In genomic region chr11:102587554-102587953, GRCm38 (mm10) we compare ENCODE assay signal across 21 mouse cellular contexts. TPM values are rescaled to one million over a fixed set of nuclear protein-coding genes. Genes with fewer than 3 reads are reported as not detected.
DNase-seq lines count a peak whose midpoint lies in the region; ATAC-seq and TF ChIP-seq lines count a peak whose summit lies in the region.
"Had no signal": no experiment of that assay in that cellular context is flagged by ENCODE, and none has a peak within 500 bp of the region (broad histone marks: within the 10 kb centered on the region; RNA-seq: fewer than 3 reads in every experiment).

No protein-coding gene starts in this region.

- peak; percentile 14; the same call in 1 of the 2 replicates for TF ChIP-seq CTCF in liver, embryonic 14.5 days (IDR thresholded peaks at IDR 0.05; ENCODE audit: low read depth)
- TF ChIP-seq CTCF in testis, adult 2 months (IDR thresholded peaks at IDR 0.05; ENCODE audit: control insufficient read depth, insufficient read depth, insufficient replicate concordance, low read depth, low read length), result peak; percentile 30; the same call in 1 of the 2 replicates
- TF ChIP-seq CTCF in Patski (IDR thresholded peaks at IDR 0.05), result peak; percentile 31

- no peaks in the 10 kb centered on the region for H3K4me1 ChIP-seq in liver, embryonic 14.5 days (replicated peaks; ENCODE audit: control insufficient read depth in 2 of 2, insufficient read depth in 2 of 2, low read length in 1 of 2)
- no peaks in the 10 kb centered on the region for H3K4me1 ChIP-seq in liver, embryonic 11.5 days (replicated peaks; ENCODE audit: control insufficient read depth, insufficient read depth, low read length)
- no peaks in the 10 kb centered on the region for H3K4me1 ChIP-seq in testis, adult 2 months (ENCODE audit: control insufficient read depth, insufficient read depth, low read length)

- H3K9me3 ChIP-seq in liver, embryonic 14.5 days (ENCODE audit: control insufficient read depth, low read length), result no peaks in the 10 kb centered on the region; the same call in 1 of the 2 replicates
- H3K9me3 ChIP-seq in liver, embryonic 11.5 days (ENCODE audit: control insufficient read depth, low read length), result no peaks in the 10 kb centered on the region
- H3K9me3 ChIP-seq: neural tube, embryonic 12.5 days had no signal

- POLR2A ChIA-PET in Patski (lab: Charles Lee), result no interaction called here

- no peaks in the 10 kb centered on the region; the same call in 1 of the 2 replicates for H3K27me3 ChIP-seq in liver, embryonic 14.5 days (ENCODE audit: control insufficient read depth, insufficient read depth, low read length)
- H3K27me3 ChIP-seq in liver, embryonic 11.5 days (replicated peaks; ENCODE audit: control insufficient read depth, insufficient read depth, low read length), result peaks cover 6% of the 10 kb centered on the region
- H3K27me3 ChIP-seq in testis, adult 2 months (ENCODE audit: control insufficient read depth, insufficient read depth, low read length), result no peaks in the 10 kb centered on the region
- no peaks in the 10 kb centered on the region for H3K27me3 ChIP-seq in Patski
- H3K27me3 ChIP-seq: neural tube, embryonic 12.5 days had no signal

- no peak for DNase-seq in liver, embryonic 14.5 days (ENCODE audit: low read depth in 3 of 3, low spot score in 3 of 3)
- DNase-seq in liver, embryonic 11.5 days (ENCODE audit: low spot score), result no peak
- DNase-seq in testis, postnatal 14 days (ENCODE audit: low spot score), result no peak
- DNase-seq in Patski (ENCODE audit: low read depth, low spot score), result no peak
- DNase-seq in thymus, postnatal 14 days, result no peak
- DNase-seq: adrenal gland, postnatal 10 days; cerebellum, adult 8-10 months; gastrocnemius, adult 2 months; kidney, adult 8-10 months; kidney, postnatal 14 days; layer of hippocampus, postnatal 36 days; retina, postnatal 1 day; right cerebral cortex, postnatal 25 days; spleen, adult 18-20 months; thymus, postnatal 36 days had no signal

- 70% methylated on average over 3 of the region's 3 CpGs for WGBS in liver, embryonic 14.5 days (ENCODE audit: insufficient replicate concordance)
- WGBS in liver, embryonic 11.5 days, result 78% methylated on average over 3 of the region's 3 CpGs

- no peak overlapping the region for H3K4me3 ChIP-seq in liver, embryonic 14.5 days (ENCODE audit: insufficient read depth in 1 of 2, low read depth in 2 of 2, low read length in 2 of 2)
- H3K4me3 ChIP-seq in liver, embryonic 11.5 days (ENCODE audit: low read depth, low read length), result no peak overlapping the region
- no peak overlapping the region for H3K4me3 ChIP-seq in testis, adult 2 months (ENCODE audit: control insufficient read depth, low read depth, low read length)
- H3K4me3 ChIP-seq: gastrocnemius, adult 2 months; liver, embryonic 12.5 days; midbrain, embryonic 12.5 days; neural tube, embryonic 12.5 days had no signal

- in situ Hi-C loops in Patski (cut with MboI; ENCODE audit: low pct_unique_long_range_greater_than_20kb), result no loop called here

- no peak for ATAC-seq in liver, embryonic 14.5 days (ENCODE audit: insufficient read depth)
- no peak for ATAC-seq in liver, embryonic 11.5 days (replicated peaks; ENCODE audit: low FRiP score)
- no peak for ATAC-seq in Patski
- ATAC-seq in erythroid progenitor cell, adult 5-6 weeks (replicated peaks; ENCODE audit: low FRiP score, poor library complexity, severe bottlenecking), result no peak
- ATAC-seq: forebrain, embryonic 14.5 days; liver, embryonic 12.5 days had no signal

- H3K4me2 ChIP-seq in liver, embryonic 14.5 days (ENCODE audit: low read depth), result no peak overlapping the region
- H3K4me2 ChIP-seq in liver, embryonic 11.5 days, result no peak overlapping the region
- H3K4me2 ChIP-seq: liver, embryonic 12.5 days; midbrain, embryonic 12.5 days; neural tube, embryonic 12.5 days had no signal

- H3K27ac ChIP-seq in liver, embryonic 14.5 days, result no peak overlapping the region
- no peak overlapping the region for H3K27ac ChIP-seq in liver, embryonic 11.5 days (ENCODE audit: low read depth, low read length)
- H3K27ac ChIP-seq in testis, adult 2 months (ENCODE audit: control insufficient read depth, insufficient read depth, low read depth, low read length), result no peak overlapping the region
- H3K27ac ChIP-seq: gastrocnemius, adult 2 months; liver, embryonic 12.5 days; midbrain, embryonic 12.5 days; neural tube, embryonic 12.5 days had no signal

- H3K36me3 ChIP-seq in liver, embryonic 14.5 days (replicated peaks; ENCODE audit: control insufficient read depth, insufficient read depth, low read depth), result no peaks in the 10 kb centered on the region
- no peaks in the 10 kb centered on the region for H3K36me3 ChIP-seq in liver, embryonic 11.5 days (ENCODE audit: control insufficient read depth, insufficient read depth, low read length)
- H3K36me3 ChIP-seq in testis, adult 2 months (ENCODE audit: control insufficient read depth, insufficient read depth, low read length), result no peaks in the 10 kb centered on the region
- H3K36me3 ChIP-seq: liver, embryonic 12.5 days; midbrain, embryonic 12.5 days; neural tube, embryonic 12.5 days had no signal

- no peak for TF ChIP-seq POLR2A in testis, adult 2 months (IDR thresholded peaks at IDR 0.05; ENCODE audit: control insufficient read depth, low read depth, low read length)

- H3K9ac ChIP-seq in liver, embryonic 14.5 days (replicated peaks), result no peak overlapping the region
- no peak overlapping the region for H3K9ac ChIP-seq in liver, embryonic 11.5 days (ENCODE audit: low read depth, low read length)
- H3K9ac ChIP-seq: liver, embryonic 12.5 days; midbrain, embryonic 12.5 days; neural tube, embryonic 12.5 days had no signal

- CTCF ChIA-PET in Patski (lab: Charles Lee), result no interaction called here

- TF ChIP-seq EP300 in liver, embryonic 14.5 days (IDR thresholded peaks at IDR 0.05; ENCODE audit: low read depth), result no peak

RNA-seq across cellular contexts. Expression of gene Gm11627, which starts 8.3 kb away (rescaled TPM):
- polyA plus RNA-seq in liver, embryonic 14.5 days (2012; rRNA removed), result 0.08 and 0.17 TPM in 2 replicates
- polyA plus RNA-seq in liver, embryonic 14.5 days (2014; fragmentation: Nextera tagmentation; extraction: Ambion mirVana), result not detected in 2 replicates
- polyA plus RNA-seq in liver, embryonic 11.5 days (2014; fragmentation: Nextera tagmentation; extraction: Ambion mirVana), result 1.2 and 1.4 TPM in 2 replicates
- polyA plus RNA-seq in testis, adult 2 months (2012; rRNA removed), result 0.40 and 0.51 TPM in 2 replicates
- not detected for polyA plus RNA-seq in Patski (2021)
- total RNA-seq in erythroid progenitor cell, adult 5-6 weeks (2015; ENCODE audit: low replicate concordance), result not detected in 2 replicates
- total RNA-seq in erythroid progenitor cell, adult 5-6 weeks (2017; ENCODE audit: low replicate concordance), result not detected in 2 replicates
- total RNA-seq: gastrocnemius, adult 2 months had no signal

RNA-seq across cellular contexts. Expression of gene Fzd2, which starts 16.6 kb away (rescaled TPM):
- polyA plus RNA-seq in liver, embryonic 14.5 days (2012; rRNA removed), result 0.91 and 1.1 TPM in 2 replicates
- polyA plus RNA-seq in liver, embryonic 14.5 days (2014; fragmentation: Nextera tagmentation; extraction: Ambion mirVana), result 0.28 and 0.47 TPM in 2 replicates
- 8.4 and 9.0 TPM in 2 replicates for polyA plus RNA-seq in liver, embryonic 11.5 days (2014; fragmentation: Nextera tagmentation; extraction: Ambion mirVana)
- 1.1 and 2.0 TPM in 2 replicates for polyA plus RNA-seq in testis, adult 2 months (2012; rRNA removed)
- polyA plus RNA-seq in Patski (2021), result 16.9 TPM
- total RNA-seq in erythroid progenitor cell, adult 5-6 weeks (2015; ENCODE audit: low replicate concordance), result not detected in 2 replicates
- total RNA-seq in erythroid progenitor cell, adult 5-6 weeks (2017; ENCODE audit: low replicate concordance), result not detected in 2 replicates

RNA-seq across cellular contexts. Expression of gene Gpatch8, which starts 31.4 kb away (rescaled TPM):
- 7.5 and 7.8 TPM in 2 replicates for polyA plus RNA-seq in liver, embryonic 14.5 days (2012; rRNA removed)
- 14.1 and 16.4 TPM in 2 replicates for polyA plus RNA-seq in liver, embryonic 14.5 days (2014; fragmentation: Nextera tagmentation; extraction: Ambion mirVana)
- polyA plus RNA-seq in liver, embryonic 11.5 days (2014; fragmentation: Nextera tagmentation; extraction: Ambion mirVana), result 30.0 and 35.4 TPM in 2 replicates
- polyA plus RNA-seq in testis, adult 2 months (2012; rRNA removed), result 15.4 and 16.7 TPM in 2 replicates
- polyA plus RNA-seq in Patski (2021), result 27.5 TPM
- total RNA-seq in erythroid progenitor cell, adult 5-6 weeks (2015; ENCODE audit: low replicate concordance), result 50.5 and 65.4 TPM in 2 replicates
- 57.3 and 90.6 TPM in 2 replicates for total RNA-seq in erythroid progenitor cell, adult 5-6 weeks (2017; ENCODE audit: low replicate concordance)
